Mouse (Mus musculus): ENCODE measurements around the gene Foxp1. TPM values are rescaled to one million over a fixed set of nuclear protein-coding genes. Genes with fewer than 3 reads are reported as not detected.

Gene Foxp1
- polyA plus RNA-seq, 1 experiment from 2014 or later: 52.4 TPM

DNA sequence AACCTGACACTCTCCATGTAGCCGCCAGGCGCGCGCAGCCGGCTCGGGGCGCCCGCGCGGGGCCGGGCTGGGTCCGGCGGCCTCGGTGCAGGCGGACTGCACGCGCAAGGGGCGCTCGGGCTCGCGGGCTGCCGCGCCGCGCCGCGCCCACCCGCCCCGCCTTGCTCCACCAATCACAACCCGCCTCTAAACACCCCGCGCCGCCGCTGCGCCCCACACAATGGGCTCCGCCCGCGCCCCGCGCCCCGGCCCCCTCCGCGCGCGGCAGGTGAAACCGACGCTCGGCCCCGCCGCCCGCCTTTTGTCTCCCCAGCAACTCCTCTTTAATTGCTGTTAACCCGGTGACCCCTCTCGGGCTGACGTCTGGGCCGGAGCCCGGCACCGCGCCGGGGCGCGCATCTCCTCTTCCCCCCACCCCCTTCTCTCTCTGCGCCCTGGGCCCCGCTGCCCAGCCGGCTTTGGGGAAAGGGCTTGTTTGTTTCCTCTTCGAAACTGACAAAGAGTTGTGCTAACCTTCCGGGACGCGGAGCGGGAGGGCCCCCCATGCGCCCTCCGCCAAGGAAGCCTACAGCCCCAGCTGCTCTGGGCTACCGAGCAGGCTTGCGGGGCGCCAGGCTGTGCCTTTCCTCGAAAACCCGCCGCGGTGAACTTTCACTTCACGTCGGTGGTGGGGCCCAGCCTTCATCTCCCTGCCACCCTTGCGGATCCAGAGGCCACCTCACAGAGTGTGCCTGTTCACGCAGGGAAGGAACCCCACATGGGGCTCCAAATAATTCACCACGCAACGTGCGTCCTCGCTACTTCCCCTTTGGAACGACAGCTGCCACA, 494.1 kb downstream of the Foxp1 start:
- WGBS: 1% methylated on average over 62 of the region's 87 CpGs
- no peaks in the 10 kb centered on the region for H3K9me3 ChIP-seq (ENCODE audit: control insufficient read depth, low read length)
- H3K4me3 ChIP-seq (ENCODE audit: low read depth, low read length): peak overlapping the region; percentile 60
- peak overlapping the region; percentile 89 for H3K4me2 ChIP-seq (ENCODE audit: low read depth, low read length)
- ATAC-seq (ENCODE audit: low read depth): peak; percentile 94
- peaks cover 11% of the 10 kb centered on the region for H3K4me1 ChIP-seq (ENCODE audit: control insufficient read depth, insufficient read depth, low read length)
- peak overlapping the region; percentile 73 for H3K9ac ChIP-seq (replicated peaks; ENCODE audit: low read depth, low read length)
- no peaks in the 10 kb centered on the region; the same call in 1 of the 2 replicates for H3K27me3 ChIP-seq (ENCODE audit: control insufficient read depth, insufficient read depth, low read length)
- H3K36me3 ChIP-seq (ENCODE audit: control insufficient read depth, insufficient read depth, low read length): no peaks in the 10 kb centered on the region
- H3K27ac ChIP-seq (ENCODE audit: low read depth, low read length): peak overlapping the region; percentile 71

DNA sequence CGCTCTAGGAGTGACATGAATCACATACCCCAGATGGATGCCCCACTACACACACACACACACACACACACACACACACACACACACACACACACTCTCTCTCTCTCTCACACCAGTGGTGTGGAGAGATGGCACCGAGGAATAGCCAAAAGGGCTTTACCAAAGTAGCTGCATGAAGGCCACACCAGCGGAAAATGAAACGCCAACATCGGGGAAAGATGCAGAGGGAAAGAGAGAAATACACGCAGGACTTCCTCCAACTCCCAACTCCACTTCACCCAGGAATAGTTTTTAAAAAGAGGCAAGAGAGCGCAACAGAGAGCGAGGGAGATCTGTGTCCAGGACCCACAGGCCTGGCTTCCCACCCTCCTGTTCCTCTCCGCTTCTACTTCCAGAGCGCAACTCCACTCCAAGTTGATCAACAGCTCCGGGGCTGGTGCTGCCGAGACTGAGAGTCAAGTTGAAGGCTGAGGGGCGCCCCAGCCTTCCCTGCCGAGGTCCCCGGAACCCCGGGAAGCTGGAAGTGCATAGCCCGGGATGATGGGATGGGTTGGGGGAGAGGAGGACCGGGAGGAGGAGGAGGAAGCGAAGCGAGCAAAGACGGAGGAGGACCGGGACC, 494.9 kb downstream of the Foxp1 start:
- Histone ChIP-seq H3K4me3 (ENCODE audit: low read depth, low read length) (peak overlapping the region; percentile 60), H3K27me3 (ENCODE audit: control insufficient read depth, insufficient read depth, low read length) (no peaks in the 10 kb centered on the region; the same call in 1 of the 2 replicates), H3K9ac (replicated peaks; ENCODE audit: low read depth, low read length) (peak overlapping the region; percentile 73), H3K9me3 (ENCODE audit: control insufficient read depth, low read length) (no peaks in the 10 kb centered on the region), H3K4me1 (ENCODE audit: control insufficient read depth, insufficient read depth, low read length) (peaks cover 11% of the 10 kb centered on the region), H3K36me3 (ENCODE audit: control insufficient read depth, insufficient read depth, low read length) (no peaks in the 10 kb centered on the region), H3K4me2 (ENCODE audit: low read depth, low read length) (peak overlapping the region; percentile 89), H3K27ac (ENCODE audit: low read depth, low read length) (peak overlapping the region; percentile 71)
- ATAC-seq (ENCODE audit: low read depth): peak; percentile 42
- 0% methylated on average over 22 of the region's 22 CpGs for WGBS

DNA sequence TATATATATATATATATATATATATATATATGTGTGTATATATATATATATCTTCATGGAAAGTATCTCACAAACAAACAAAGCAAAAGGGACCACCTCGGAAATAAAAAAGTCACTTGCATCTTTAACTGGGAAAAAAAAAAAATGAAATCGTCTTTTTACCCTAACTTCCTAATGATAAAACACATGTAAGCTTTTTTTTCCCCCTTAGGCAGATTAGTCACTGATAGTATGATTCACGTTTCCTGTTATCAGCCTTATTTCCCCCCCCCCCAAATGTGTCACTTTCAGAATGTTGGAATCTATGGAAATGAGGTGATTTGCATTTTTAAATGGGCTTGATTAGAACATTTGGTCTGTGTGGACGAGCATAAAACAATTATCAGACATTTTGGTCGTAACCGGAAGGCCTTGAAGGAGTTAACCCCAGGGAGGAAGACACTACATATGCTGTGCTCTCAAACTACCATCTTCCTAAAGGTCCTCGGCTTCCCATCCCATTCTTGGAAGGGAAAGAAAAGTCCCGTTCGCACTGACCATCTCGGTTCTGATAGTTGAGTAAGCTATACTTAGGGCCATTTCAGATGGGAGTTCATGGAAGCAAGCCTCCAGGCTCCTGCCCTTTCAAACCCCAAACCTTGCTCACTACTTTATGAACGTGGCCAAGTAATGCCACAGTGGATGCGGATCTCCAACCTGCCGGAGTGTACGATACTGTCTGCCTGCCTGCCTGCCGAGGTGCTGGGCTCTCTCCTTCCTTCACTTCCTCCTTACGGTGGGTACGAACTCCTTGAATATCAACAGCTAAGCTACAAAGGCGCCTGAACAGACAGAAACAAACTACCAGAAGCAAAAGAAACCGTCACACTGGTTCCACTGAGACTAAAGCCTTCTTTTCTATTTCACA, 495.6 kb downstream of the Foxp1 start:
- Histone ChIP-seq H3K4me1 (ENCODE audit: control insufficient read depth, insufficient read depth, low read length) (peaks cover 11% of the 10 kb centered on the region), H3K9me3 (ENCODE audit: control insufficient read depth, low read length) (no peaks in the 10 kb centered on the region), H3K4me3 (ENCODE audit: low read depth, low read length) (peak overlapping the region; percentile 60), H3K27me3 (ENCODE audit: control insufficient read depth, insufficient read depth, low read length) (no peaks in the 10 kb centered on the region; the same call in 1 of the 2 replicates), H3K36me3 (ENCODE audit: control insufficient read depth, insufficient read depth, low read length) (no peaks in the 10 kb centered on the region), H3K4me2 (ENCODE audit: low read depth, low read length) (peak overlapping the region; percentile 89), H3K27ac (ENCODE audit: low read depth, low read length) (peak overlapping the region; percentile 71; the same call in 1 of the 2 replicates), H3K9ac (replicated peaks; ENCODE audit: low read depth, low read length) (peak overlapping the region; percentile 73)
- 9% methylated on average over 19 of the region's 19 CpGs for WGBS
- no peak for ATAC-seq (ENCODE audit: low read depth)

DNA sequence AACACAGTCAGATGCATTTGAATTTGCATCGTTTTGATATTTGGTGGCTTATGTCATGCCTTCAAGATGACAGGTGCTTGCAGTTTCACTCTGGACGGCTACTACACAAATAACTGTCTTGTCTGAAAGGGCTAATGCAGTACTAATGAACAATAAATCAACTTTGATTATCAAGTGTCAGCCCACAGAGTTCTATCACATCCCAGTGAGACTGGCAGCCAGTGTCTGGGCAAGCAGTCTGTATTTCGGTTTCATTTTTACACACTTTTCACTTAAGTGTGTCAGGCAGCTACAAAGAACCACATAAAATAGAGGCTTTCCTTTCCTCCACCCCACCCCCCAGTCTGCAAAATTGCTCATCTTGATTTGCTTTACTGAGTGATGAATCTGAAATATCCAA, 496.5 kb downstream of the Foxp1 start:
- peak overlapping the region; percentile 44; the same call in 1 of the 2 replicates for H3K27ac ChIP-seq (ENCODE audit: low read depth, low read length)
- H3K9ac ChIP-seq (replicated peaks; ENCODE audit: low read depth, low read length): 0 out of 2 replicates have a peak overlapping the region, but pooled peaks have one; percentile 7

DNA sequence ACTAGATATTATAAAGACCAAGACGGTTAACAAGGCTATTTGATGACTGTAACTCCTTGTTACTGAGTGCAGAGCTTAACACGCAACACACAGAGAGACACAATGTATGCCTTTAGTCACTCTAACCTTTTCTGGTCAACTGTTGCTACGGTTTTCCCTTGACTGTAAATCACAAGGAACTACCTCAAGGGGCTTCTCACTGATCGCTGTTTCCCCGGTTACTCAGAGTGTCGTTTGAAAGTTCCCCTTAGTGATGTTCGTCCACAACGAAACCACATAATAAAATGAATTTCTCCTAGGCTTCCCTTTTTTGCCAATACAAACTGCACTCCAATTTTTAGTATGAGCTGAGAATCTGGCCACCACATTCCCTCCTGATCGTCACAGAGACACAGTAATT, 497.9 kb downstream of the Foxp1 start:
- Histone ChIP-seq H3K36me3 (ENCODE audit: control insufficient read depth, insufficient read depth, low read length) (no peaks in the 10 kb centered on the region), H3K27me3 (ENCODE audit: control insufficient read depth, insufficient read depth, low read length) (no peaks in the 10 kb centered on the region; the same call in 1 of the 2 replicates), H3K27ac (ENCODE audit: low read depth, low read length) (peak overlapping the region; percentile 29; the same call in 1 of the 2 replicates), H3K4me2 (ENCODE audit: low read depth, low read length) (peak overlapping the region; percentile 30; the same call in 1 of the 2 replicates), H3K9me3 (ENCODE audit: control insufficient read depth, low read length) (no peaks in the 10 kb centered on the region), H3K9ac (replicated peaks; ENCODE audit: low read depth, low read length) (no peak overlapping the region; the same call in 1 of the 2 replicates), H3K4me1 (ENCODE audit: control insufficient read depth, insufficient read depth, low read length) (peaks cover 16% of the 10 kb centered on the region), H3K4me3 (ENCODE audit: low read depth, low read length) (no peak overlapping the region)
- WGBS: 12% methylated on average over 9 of the region's 9 CpGs
- ATAC-seq (ENCODE audit: low read depth): no peak

More for the DNA sequence above, 496.5 kb downstream of the Foxp1 start:
- ATAC-seq (ENCODE audit: low read depth): no peak
- no peaks in the 10 kb centered on the region for H3K9me3 ChIP-seq (ENCODE audit: control insufficient read depth, low read length)
- H3K4me2 ChIP-seq (ENCODE audit: low read depth, low read length): peak overlapping the region; percentile 33; the same call in 1 of the 2 replicates
- peaks cover 11% of the 10 kb centered on the region for H3K4me1 ChIP-seq (ENCODE audit: control insufficient read depth, insufficient read depth, low read length)
- peak overlapping the region; percentile 9; the same call in 1 of the 2 replicates for H3K4me3 ChIP-seq (ENCODE audit: low read depth, low read length)
- H3K27me3 ChIP-seq (ENCODE audit: control insufficient read depth, insufficient read depth, low read length): no peaks in the 10 kb centered on the region; the same call in 1 of the 2 replicates
- 27% methylated on average over 3 of the region's 3 CpGs for WGBS
- no peaks in the 10 kb centered on the region for H3K36me3 ChIP-seq (ENCODE audit: control insufficient read depth, insufficient read depth, low read length)

DNA sequence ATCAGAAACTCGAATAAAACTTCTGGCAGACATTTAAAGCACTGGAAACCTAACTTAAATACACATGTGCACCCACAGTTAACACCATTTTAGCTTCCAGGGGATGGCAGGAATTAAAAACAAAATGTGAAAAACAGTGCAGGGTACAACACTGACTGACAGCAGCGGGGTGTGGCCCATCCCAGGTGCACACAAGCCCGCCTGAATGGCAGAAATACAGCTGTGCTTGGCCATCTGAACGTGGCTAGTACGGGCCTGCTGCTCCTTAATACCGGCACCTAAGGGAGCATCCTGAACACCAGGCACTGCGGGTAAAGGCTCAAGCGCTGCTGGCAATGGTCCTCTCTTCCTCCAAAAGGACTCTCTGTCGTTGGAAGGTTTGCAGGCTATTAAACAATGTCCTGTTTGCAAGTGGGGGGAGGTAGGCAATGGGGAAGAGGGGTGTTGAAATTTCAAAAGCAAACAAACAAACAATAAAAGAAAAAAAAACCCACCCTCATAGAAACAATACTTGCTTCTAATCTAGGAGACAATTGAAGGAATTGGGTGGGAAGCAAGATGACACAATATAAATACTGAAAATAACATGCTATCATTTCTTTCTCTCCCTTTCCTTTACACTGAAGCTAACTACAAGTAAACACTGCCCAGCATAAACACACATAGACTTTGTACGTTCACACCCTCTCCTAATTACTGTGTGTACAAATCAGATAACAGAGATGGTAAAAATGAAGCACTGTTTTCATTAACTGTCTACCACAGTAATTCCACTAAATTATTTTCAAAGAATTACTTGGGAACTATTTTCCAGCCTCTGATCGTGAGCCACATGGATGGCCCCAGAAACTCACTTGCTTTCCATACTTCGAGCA, 501.7 kb downstream of the Foxp1 start:
- no peak overlapping the region for H3K27ac ChIP-seq (ENCODE audit: low read depth, low read length)
- H3K4me3 ChIP-seq (ENCODE audit: low read depth, low read length): no peak overlapping the region
- H3K9me3 ChIP-seq (ENCODE audit: control insufficient read depth, low read length): no peaks in the 10 kb centered on the region
- no peak overlapping the region; the same call in 1 of the 2 replicates for H3K9ac ChIP-seq (replicated peaks; ENCODE audit: low read depth, low read length)
- no peak for ATAC-seq (ENCODE audit: low read depth)
- WGBS: 43% methylated on average over 12 of the region's 12 CpGs
- H3K4me2 ChIP-seq (ENCODE audit: low read depth, low read length): no peak overlapping the region
- H3K4me1 ChIP-seq (ENCODE audit: control insufficient read depth, insufficient read depth, low read length): peaks cover 19% of the 10 kb centered on the region
- H3K27me3 ChIP-seq (ENCODE audit: control insufficient read depth, insufficient read depth, low read length): no peaks in the 10 kb centered on the region; the same call in 1 of the 2 replicates
- no peaks in the 10 kb centered on the region for H3K36me3 ChIP-seq (ENCODE audit: control insufficient read depth, insufficient read depth, low read length)

DNA sequence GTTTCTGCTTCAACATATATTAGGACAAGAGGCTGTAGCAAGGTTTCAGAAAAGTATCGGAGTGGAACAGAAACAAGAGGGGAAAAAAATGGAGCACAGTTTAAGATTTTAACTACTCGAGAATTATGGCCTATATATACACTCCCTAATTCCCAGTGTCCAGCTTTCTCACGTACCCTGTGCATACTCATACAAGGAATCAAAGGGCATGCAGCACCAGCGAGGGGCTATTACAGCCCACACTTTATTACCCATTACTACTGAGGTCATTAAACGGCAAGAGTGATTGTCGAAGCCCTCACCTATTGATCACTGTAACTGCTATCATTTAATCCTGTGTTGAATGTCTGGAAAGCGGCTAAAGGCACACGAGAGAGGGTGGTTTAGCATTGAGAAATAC, 502.8 kb downstream of the Foxp1 start:
- Histone ChIP-seq H3K4me1 (ENCODE audit: control insufficient read depth, insufficient read depth, low read length) (peaks cover 18% of the 10 kb centered on the region), H3K27ac (ENCODE audit: low read depth, low read length) (no peak overlapping the region), H3K4me2 (ENCODE audit: low read depth, low read length) (0 out of 2 replicates have a peak overlapping the region, but pooled peaks have one; percentile 4), H3K27me3 (ENCODE audit: control insufficient read depth, insufficient read depth, low read length) (no peaks in the 10 kb centered on the region; the same call in 1 of the 2 replicates), H3K9me3 (ENCODE audit: control insufficient read depth, low read length) (no peaks in the 10 kb centered on the region), H3K9ac (replicated peaks; ENCODE audit: low read depth, low read length) (no peak overlapping the region), H3K4me3 (ENCODE audit: low read depth, low read length) (no peak overlapping the region), H3K36me3 (ENCODE audit: control insufficient read depth, insufficient read depth, low read length) (no peaks in the 10 kb centered on the region)
- 25% methylated on average over 8 of the region's 8 CpGs for WGBS
- ATAC-seq (ENCODE audit: low read depth): peak; percentile 51; the same call in 1 of the 2 replicates
